Mouse (Mus musculus): ENCODE data around the gene Rbm4b.
"Not testable (repeated sequence)": the region's sequence is repeated elsewhere in the genome, so short reads cannot be mapped to it uniquely, and the experiment has no call there.

The Rbm4b gene

DNA sequence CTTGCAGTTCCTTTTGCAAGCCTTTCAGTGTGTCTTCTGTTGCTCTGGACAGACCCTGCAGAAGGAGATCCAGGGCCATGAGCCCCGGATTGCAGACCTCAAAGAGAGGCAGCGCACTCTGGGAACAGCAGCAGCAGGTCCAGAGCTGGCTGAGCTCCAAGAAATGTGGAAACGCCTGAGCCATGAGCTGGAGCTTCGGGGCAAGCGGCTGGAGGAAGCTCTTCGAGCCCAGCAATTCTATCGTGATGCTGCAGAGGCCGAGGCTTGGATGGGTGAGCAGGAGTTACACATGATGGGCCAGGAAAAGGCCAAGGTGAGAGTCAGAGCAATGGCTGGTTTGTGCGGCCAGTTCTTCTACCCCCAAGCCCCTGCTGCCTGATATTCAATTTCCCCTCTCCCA, 11.2 kb upstream of the Rbm4b start:
- DNase-seq (ENCODE audit: low read depth, low spot score), result no peak

DNA sequence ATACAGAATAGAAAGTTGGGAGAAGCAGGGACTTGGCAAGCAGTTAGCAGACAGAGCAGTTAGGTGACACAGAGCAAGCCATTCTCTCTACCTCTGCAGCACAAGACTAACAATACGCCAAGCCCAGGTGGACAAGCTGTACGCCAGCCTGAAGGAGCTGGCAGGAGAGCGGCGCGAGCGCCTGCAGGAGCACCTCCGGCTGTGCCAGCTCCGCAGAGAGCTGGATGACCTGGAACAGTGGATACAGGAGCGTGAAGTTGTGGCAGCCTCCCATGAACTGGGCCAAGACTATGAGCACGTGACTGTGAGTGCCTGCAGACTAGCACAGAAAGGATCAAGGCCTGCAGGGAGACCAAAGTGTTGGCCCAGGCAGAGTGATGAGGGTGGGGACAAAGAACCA, 10.6 kb upstream of the Rbm4b start:
- DNase-seq (ENCODE audit: low read depth, low spot score), result no peak

DNA sequence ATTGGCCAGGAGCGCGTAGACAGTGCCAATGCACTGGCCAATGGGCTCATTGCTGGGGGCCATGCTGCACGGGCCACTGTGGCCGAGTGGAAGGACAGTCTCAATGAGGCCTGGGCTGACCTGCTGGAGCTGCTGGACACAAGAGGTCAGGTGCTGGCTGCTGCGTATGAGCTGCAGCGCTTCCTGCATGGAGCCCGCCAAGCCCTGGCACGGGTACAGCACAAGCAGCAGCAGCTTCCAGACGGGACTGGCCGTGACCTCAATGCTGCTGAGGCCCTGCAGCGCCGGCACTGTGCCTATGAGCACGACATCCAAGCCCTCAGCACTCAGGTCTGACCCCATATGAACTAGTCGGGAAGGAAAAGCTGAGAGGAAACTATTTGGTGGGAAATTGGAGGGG, 9.7 kb upstream of the Rbm4b start:
- peak; percentile 69 for DNase-seq (ENCODE audit: low read depth, low spot score)

DNA sequence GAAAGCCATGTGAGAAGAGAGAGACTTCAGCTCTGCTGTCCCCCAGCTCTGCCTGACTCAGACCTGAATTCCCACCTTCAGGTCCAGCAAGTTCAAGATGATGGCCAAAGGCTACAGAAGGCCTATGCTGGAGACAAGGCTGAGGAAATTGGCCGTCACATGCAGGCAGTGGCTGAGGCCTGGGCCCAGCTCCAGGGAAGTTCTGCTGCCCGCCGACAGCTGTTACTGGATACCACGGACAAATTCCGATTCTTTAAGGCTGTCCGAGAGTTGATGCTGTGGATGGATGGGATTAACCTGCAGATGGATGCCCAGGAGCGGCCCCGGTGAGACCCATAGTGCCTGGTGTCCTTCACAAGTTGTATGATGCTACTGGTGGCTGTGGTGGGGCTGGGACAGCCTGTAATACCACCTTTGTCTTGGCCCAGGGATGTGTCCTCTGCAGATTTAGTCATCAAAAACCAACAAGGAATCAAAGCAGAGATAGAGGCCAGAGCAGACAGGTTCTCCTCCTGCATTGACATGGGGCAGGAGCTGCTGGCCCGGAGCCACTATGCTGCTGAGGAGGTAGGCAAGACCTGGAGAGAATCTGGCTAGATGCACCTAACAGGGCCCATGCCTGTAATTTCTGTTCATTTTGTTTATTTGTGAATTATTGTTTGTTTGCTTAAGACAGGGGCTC, 8.5 kb upstream of the Rbm4b start:
- DNase-seq (ENCODE audit: low read depth, low spot score), result no peak

DNA sequence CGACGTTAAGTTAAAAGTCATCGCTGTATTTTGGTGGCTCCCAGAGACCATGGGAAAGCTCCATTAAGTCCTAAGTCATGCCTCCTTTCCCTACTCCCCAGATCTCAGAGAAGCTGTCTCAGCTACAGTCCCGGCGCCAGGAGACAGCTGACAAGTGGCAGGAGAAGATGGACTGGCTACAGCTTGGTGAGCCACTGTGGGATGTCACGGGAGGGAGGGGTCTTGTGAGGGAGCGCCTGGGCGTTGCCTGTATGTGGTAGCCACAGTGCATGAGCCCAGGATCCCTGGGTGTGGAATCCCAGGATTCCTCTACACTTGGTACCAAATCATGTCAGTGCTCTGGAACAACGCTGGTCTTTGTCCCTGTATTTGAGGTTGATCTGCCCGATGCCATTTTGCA, 7.8 kb upstream of the Rbm4b start:
- no peak for DNase-seq (ENCODE audit: low read depth, low spot score)

DNA sequence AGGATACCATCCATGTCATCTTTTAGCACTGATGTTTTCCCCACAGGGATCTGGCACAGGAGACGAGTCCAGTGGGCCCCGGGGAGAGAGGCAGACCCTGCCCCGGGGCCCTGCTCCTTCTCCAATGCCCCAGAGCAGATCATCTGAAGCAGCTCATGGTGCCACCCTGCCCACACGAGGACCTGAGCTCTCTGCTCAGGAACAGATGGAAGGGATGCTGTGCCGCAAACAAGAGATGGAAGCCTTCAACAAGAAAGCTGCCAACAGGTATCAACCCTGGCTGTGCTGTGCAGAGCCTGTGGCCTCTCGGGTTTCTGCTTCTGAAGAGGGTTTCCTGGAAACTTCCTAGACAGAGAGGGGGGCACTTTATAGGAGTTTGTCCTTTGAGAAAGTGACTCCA, 6.3 kb upstream of the Rbm4b start:
- DNase-seq (ENCODE audit: low read depth, low spot score), result no peak

DNA sequence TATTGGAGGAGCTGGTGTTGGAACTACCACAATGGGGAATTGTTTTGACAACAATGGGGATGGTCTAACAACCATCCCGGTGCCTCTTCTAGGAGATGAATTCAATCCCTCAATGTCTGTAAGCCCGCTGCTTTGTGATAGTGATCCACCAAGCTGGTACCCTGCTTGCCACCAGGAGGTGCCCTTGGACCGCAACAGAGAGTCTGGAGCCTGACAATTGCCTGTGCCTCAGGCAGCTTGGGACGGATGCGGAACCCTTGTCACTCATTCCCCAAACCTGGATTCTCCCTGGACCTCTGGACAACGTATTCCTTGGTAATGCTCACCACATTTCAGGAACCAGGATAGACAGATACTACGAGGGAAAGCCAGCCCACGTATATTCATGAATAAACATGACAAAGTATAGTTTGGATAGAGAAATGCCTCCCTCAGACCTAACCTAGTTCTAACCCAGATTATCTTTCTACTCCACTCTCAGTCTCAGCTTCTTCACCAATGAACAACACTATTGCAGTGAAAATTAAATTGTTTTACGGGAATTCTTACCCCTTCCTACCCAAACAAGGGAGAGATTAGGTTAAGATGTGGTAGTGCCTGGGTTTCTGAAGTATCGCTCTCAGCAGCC, 618 bp upstream of the Rbm4b start:
- peak; percentile 80 for DNase-seq (ENCODE audit: low read depth, low spot score)

DNA sequence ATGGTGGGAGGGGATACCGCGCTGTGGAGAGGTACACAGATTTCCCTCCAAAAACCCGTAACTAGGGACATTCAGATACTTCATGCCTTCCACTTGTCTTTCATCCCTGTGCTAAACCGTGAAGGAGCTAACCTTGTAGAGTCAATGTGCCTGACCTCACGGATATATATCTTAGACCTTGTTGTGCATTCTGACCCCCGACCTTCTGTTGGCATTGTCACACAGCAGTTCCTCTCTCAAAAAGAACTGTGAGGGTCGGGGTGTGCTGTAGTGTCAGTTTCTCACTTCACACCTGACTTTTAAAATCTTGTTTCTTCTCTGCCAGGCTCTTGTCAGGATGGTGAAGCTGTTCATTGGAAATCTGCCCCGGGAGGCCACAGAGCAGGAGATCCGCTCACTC, 624 bp downstream of the Rbm4b start:
- DNase-seq (ENCODE audit: low read depth, low spot score), result no peak

DNA sequence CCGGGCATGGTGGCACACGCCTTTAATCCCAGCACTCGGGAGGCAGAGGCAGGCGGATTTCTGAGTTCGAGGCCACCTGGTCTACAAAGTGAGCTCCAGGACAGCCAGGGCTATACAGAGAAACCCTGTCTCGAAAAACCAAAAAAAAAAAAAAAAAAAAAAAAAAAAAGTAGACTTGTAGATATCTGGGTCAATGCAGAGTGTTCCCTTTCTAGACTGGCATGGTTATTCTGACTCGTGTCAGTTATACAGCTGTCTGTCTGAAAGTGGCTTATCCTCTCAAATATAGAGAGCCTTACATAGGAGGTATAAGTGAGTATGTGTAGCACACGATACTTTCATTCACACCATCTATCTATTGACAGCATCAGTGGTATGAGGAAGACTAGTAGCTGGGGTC, 4.2 kb downstream of the Rbm4b start:
- not testable (repeated sequence) for DNase-seq (ENCODE audit: low read depth, low spot score)

DNA sequence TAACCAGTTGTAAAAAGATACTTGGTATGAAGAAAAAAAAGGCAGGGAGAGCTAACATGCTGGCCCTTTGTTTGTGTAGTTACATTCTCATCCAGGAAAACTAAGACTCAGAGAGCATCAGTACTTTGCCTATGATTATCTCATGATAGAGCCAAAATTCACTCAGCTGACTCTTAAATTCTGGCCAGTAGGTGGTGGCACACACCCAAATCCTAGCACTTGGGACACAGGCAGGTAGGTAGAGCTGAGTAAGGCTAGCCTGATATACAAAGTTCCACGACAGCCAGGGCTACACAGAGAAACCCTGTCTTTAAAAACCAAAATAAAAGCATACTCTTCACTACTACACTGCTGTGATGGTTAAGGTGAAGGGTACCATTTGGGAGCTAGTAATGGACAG, 6.6 kb downstream of the Rbm4b start:
- DNase-seq (ENCODE audit: low read depth, low spot score), result no peak

DNA sequence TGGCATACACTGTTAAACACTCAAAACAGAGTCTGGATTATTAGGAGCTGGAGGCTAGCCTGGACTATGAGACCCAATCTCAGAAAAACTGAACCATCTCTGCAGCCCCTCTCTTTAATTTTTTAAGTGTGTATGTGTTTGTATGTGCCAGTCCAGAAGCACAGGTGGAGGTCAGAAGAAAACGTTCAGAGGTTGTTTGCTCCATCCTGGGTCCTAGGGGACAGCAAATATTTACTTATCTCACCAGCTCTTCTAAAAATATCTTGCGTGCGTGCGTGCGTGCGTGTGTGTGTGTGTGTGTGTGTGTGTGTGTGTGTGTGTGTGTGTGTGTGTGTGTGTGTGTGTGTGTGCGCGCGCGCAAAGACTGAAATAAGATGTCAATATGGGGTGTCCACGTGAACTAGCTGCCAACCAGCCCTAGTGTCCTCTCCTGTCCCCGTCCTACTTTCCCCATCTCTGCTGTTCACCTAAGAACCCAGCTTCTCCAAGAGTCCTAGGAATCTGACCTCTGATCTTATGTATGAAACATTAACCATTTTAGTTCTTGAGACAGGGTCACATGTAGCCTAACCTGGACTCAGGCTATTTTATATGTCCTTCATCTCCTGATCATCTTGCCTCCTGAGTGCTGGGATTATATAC, 11.3 kb downstream of the Rbm4b start:
- DNase-seq (ENCODE audit: low read depth, low spot score), result no peak

DNA sequence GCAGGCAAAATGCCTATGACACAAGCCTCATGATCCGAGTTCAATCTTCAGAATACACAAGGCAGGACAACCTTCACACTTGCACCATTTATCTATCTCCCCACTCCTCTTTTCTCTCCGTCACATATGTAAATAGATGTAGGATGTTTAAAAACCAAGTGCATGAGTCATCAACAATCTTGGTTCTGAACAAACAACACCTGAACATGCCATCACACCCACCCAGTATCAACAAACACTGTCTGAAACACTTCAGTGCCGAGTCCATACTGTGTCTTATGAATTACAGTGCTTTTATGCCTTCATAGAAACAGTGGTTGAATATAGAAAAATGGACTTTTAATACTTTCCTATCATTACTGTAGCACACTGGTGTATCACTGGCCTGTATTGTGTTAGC, 16.5 kb downstream of the Rbm4b start:
- no peak for DNase-seq (ENCODE audit: low read depth, low spot score)

DNA sequence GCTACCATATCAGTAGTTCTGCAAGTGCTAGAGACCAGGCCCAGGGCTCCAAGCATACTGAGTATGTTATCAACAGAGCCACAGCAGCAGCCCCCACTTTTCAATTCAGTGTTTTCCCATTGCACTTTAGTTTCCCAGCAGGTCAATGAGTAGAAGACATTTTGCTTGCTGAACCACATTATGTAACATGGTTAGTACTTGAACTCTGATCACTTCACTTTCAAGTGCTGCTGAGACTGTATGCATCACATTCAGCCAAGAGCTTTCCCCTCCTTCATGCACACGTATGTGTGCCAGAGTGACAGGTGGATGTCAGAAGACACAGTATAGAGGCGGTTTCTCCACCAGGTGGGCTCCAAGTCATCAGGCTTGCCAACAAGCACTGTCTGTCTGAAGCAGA, 26.6 kb downstream of the Rbm4b start:
- no peak for DNase-seq (ENCODE audit: low read depth, low spot score)

DNA sequence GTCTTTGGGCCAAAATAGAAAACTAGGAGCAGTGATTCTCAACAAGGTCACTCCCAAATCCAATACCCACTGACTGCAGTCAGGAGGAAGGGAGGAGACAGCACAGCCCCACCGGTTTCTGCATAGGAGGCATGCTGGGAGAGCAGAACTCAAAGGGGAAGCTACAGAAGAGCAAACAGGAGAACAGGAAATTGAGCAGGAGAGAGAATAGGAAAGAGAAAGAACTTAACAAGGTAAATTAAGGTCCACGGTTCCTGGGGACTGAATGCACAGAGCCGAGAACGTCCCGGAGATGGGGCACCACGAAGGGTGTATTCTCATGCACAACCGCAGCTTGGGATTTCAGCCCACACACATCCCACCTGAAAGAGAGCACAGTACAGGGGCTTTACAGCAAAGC, 28.9 kb downstream of the Rbm4b start:
- no peak for DNase-seq (ENCODE audit: low read depth, low spot score)

DNA sequence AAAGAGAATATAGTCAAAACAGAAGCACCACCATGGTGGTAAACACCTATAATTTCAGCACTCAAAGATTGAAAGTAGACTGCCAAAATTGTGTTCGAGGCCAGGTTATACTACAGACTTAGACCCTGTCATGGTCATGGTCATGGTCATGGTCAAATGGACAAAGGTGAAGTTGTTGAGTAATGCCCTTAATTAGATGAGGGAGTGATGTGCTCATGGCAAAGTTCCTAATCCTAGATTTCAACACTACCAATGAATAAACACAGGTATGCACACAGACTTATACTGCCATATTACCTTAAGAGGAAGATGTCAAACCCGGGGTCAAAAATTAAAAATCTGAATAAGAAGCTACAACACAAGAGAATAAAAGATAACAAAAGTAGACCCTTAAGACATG, 30.0 kb downstream of the Rbm4b start:
- DNase-seq (ENCODE audit: low read depth, low spot score), result no peak

DNA sequence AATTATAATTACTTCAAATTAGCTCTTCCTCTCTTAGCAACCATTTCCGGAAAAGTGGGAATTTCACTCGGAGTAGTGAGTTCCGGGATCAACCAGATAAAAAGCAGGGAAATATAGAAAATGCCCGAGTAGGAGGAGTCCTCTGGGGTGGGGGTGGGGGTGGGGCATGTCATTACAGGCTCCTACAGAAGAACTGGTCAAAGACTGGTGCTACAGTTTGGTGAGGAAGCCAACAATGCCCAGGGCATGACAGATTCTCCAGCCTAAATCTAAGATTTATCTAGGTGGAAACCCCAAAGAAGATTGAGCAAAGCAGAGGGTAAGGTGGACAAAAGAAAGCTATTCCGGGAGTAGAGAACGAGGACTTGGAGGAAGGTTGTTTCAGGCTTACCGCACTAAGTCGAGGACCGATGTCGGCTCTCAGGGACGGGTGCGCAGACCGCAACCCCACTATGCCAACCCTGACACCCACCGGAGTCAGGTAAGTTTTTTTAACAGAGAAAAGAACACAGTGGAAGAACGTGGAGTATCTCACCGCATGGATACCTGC, 37.1 kb downstream of the Rbm4b start:
- no peak for DNase-seq (ENCODE audit: low read depth, low spot score)

DNA sequence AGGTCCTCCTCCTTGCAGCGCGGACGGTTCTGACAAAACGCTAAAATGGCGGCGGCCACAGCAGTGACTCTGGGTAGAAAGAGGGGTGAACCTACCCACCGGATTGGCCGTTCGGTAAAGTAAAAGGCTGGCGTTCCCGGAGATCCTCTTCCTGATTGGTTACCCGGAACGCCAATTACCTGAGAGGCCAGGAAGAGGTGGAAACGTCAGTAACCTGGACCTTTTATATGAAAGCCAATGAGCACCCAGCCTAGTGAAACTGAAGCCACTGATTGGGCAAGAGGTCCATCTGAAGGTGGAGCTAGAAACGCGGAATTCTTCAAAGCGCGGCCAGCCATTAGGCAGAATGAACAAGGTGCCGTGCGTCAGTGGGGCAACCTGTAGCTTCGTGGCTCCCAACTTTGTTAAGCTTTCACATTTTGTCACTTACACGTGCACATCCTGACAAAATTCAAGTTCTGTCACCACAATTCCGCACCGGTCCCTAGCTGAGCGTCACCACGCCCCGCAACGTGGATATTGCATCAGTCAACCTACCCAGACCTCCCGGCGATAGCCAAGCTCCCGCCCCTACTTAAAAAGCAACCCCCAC, 37.6 kb downstream of the Rbm4b start, which contains the start of gene Rbm4:
TSS of gene Rbm4 (minus strand) at position 71 of the 592 bp plus-strand sequence.
- DNase-seq (ENCODE audit: low read depth, low spot score), result peak; percentile 98

DNA sequence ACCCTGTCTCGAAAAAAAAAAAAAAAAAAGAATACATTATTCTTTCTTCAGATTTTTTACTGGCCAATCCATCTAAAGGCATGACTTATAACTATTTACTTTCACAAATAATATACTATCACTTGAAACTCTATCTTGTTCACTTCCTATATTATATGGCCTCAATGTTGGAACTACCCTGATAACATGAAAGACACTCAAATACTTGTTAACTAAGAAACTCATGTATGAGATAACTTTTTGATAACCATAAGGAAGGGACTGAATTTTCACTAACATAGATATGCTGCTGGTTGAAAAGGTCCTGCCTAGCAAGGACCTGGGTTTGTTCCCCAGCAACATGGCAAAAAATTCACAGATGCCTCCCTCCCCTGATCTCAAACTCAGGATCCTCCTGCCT, 39.6 kb downstream of the Rbm4b start:
- DNase-seq (ENCODE audit: low read depth, low spot score), result no peak

DNA sequence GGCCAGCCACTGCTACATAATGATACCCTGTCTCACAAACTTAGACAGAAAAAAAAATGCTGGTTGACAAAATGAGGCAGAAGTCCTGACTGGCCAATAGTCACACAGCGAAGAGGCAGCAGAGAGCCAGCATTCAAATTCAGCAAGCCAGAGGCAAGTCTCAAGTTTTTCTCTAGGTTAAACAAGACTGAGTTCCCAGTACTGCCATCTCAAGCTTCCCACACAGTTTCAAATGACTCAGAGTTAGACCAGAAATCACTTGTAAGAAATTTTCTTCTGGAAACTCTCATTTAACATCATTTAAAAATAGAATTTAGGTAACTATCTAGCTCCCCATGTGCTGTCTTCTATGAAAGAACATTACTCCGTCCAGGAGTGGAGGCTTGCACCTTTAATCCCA, 41.5 kb downstream of the Rbm4b start:
- no peak for DNase-seq (ENCODE audit: low read depth, low spot score)

DNA sequence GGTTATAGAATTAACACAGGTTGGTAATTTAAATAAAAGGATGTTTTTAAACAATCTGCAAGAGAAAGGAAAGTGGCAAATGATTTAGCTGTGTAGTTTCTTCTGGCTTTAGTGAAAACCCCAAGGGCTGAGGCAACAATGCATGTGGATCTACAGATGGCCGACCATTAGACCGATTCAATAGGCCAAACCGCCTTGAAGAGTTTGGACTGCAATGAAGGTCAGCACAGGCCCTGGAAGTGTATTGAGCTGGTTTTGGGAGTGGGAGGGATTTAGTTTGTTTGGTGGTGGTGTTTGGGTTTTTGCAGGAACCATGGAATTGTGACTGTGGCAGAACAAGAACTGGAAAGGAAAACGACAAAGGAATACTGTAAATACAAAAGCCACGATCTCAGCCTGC, 42.8 kb downstream of the Rbm4b start:
- DNase-seq (ENCODE audit: low read depth, low spot score), result no peak

DNA sequence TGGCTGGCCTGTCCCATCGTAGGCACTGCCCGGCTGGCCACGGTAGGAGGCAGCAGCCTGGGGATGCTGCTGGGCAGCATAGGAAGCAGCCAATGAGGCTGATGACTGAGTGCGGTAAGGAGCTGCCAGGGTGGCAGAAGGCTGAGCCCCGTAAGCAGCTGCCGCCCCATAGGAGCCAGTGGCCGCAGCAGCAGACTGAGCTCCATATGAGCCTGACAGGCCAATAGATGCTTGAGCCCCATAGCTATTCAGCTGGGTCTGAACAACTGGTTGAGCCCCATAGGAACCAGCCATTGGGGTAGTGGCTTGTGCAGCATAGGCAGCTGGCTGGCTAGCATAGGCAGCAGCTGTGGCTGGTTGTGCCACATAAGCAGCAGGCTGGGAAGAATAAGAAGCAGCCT, 46.4 kb downstream of the Rbm4b start:
- DNase-seq (ENCODE audit: low read depth, low spot score), result no peak

DNA sequence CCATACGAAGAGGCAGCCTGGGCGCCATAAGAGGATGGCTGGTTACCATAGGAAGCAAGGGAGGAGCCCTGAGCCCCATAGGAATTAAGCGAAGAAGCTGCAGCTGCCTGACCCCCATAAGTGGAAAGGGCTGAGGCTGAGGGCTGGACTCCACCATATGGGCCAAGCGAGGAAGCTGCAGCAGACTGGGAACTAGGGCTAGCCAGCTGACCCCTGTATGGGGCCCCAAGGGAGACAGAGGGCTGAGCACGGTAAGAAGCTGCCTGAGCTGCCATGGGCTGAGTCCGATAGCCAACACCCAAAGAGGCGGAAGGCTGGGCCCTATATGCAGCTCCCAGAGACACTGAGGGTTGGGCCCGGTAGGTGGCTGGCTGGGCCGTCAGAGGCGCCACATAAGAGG, 47.0 kb downstream of the Rbm4b start:
- DNase-seq (ENCODE audit: low read depth, low spot score), result no peak

DNA sequence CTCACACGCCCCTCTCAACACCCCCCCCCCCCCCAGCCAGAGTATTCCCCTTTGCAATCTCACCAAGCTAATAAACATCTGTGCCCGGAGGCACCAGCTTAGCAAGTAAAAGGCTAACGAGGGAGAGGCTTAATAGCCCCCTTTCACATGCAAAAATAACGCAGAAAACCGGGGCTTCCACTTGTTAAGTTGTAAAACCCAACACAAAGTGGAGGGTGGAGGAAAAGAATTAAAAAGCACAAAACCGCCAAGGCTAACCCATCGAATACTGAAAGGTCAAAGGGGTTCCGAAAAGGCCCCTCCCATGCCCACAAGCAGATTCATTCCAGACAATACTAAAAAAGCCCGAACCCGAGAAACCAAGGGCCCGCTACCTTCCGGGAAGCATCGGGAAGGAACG, 54.0 kb downstream of the Rbm4b start:
- DNase-seq (ENCODE audit: low read depth, low spot score), result no peak
